Mouse (Mus musculus) stomach, embryonic 16.5 days (tissue): ENCODE data around the gene Osbpl3. TPM values are rescaled to one million over a fixed set of nuclear protein-coding genes. Genes with fewer than 3 reads are reported as not detected.

Experiments used
- ATAC-seq: fragments of 200-750 bp; cut with Nextera tagmentation; 2 replicates; pipeline ENCODE4 v1.8.0; 2017; ENCODE audit warnings: moderate number of reproducible peaks, moderate TSS enrichment; ENCODE audit not compliant: insufficient read depth, low FRiP score
- H3K27ac ChIP-seq: fragments of 300-500 bp; sonication (generic); 2 replicates; pipeline ENCODE4 v1.5.1; 2014; ENCODE audit warnings: low read length
- H3K27me3 ChIP-seq: fragments of 300-500 bp; sonication (generic); 2 replicates; pipeline ENCODE4 v1.6.1; 2014; ENCODE audit warnings: low read length, control low read depth, mixed read lengths; ENCODE audit not compliant: control insufficient read depth, insufficient read depth
- H3K36me3 ChIP-seq: fragments of 300-500 bp; sonication (generic); 2 replicates; pipeline ENCODE4 v1.6.1; 2014; ENCODE audit warnings: low read length; ENCODE audit not compliant: control insufficient read depth, insufficient read depth
- H3K4me1 ChIP-seq: fragments of 300-500 bp; sonication (generic); 2 replicates; pipeline ENCODE4 v1.6.1; 2014; ENCODE audit warnings: low read length, control low read depth, mixed read lengths; ENCODE audit not compliant: control insufficient read depth, insufficient read depth
- H3K4me2 ChIP-seq: fragments of 300-500 bp; sonication (generic); 2 replicates; pipeline ENCODE4 v1.6.1; 2014; ENCODE audit warnings: low read depth, low read length, mixed read lengths
- H3K4me3 ChIP-seq: fragments of 300-500 bp; sonication (generic); replicated peaks from 2 replicates; pipeline ENCODE4 v1.5.1; 2014; ENCODE audit warnings: mild to moderate bottlenecking, low read length
- H3K9ac ChIP-seq: fragments of 300-500 bp; sonication (generic); 2 replicates; pipeline ENCODE4 v1.6.1; 2014; ENCODE audit warnings: low read length
- H3K9me3 ChIP-seq: fragments of 300-500 bp; sonication (generic); replicated peaks from 2 replicates; pipeline ENCODE4 v1.6.1; 2016; ENCODE audit warnings: low read length, control low read depth; ENCODE audit not compliant: control insufficient read depth
- WGBS: fragments of 180-500 bp; shearing (Covaris S2); extraction: QIAGEN DNeasy Blood & Tissue Kit; methylation state at CpG from one replicate; pipeline ENCODE4 v1.1.7; 2014; 5-methylcytosine and 5-hydroxymethylcytosine counted together
- polyA plus RNA-seq: library from polyadenylated mRNA; unstranded; fragments of >200 nt; fragmentation: Nextera tagmentation; extraction: Ambion mirVana; gene quantifications from 2 replicates; pipeline ENCODE4 v1.2.1, GENCODE M21; 2015

Gene Osbpl3
- polyA plus RNA-seq, result 15.5 and 19.0 TPM in 2 replicates

GRCm38 (mm10) chr6:50455829-50456469 lies at the start of gene Osbpl3:
Osbpl3 (minus strand) TSS chr6:50456201.
- peak; percentile 96 for ATAC-seq
- peak within 1 kb of the TSS; percentile 75 for H3K27ac ChIP-seq
- peaks cover 20% of the 10 kb centered on the region for H3K4me1 ChIP-seq
- H3K4me3 ChIP-seq, result peak within 1 kb of the TSS; percentile 57
- no peaks in the 10 kb centered on the region for H3K27me3 ChIP-seq
- H3K36me3 ChIP-seq, result no peaks in the 10 kb centered on the region
- H3K9ac ChIP-seq, result peak within 1 kb of the TSS; percentile 86
- under 1% methylated on average over 45 of the region's 45 CpGs for WGBS
- H3K9me3 ChIP-seq, result no peaks in the 10 kb centered on the region
- H3K4me2 ChIP-seq, result peak within 1 kb of the TSS; percentile 89

GRCm38 (mm10) chr6:50505531-50505930 lies 49.5 kb upstream of the Osbpl3 start:
- Histone ChIP-seq H3K4me3 (no peak overlapping the region), H3K4me2 (no peak overlapping the region), H3K27me3 (no peaks in the 10 kb centered on the region), H3K9ac (no peak overlapping the region), H3K27ac (no peak overlapping the region), H3K36me3 (no peaks in the 10 kb centered on the region), H3K9me3 (no peaks in the 10 kb centered on the region), H3K4me1 (no peaks in the 10 kb centered on the region; the same call in 1 of the 2 replicates)
- 82% methylated on average over 5 of the region's 5 CpGs for WGBS
- ATAC-seq, result no peak

DNA sequence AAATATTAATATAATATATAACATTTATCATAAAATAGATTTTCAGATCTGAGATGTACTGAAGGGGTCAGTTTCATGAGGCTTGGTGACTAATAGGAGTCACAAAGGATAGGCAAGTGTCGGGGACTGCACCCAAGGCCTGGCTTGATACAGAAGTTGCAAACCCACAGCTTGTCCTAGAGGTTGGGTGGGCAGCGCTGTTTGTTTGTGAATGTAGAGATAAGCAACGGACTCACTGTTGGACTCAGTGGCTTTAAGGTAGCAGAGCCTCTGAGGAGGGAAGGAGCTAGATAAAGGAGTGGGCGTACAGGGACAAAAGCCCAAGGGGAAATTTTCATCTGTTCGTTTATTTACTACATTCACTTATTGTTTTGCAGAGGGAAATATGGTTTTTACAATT lies 48.7 kb upstream of the Osbpl3 start:
- Histone ChIP-seq H3K4me1 (no peaks in the 10 kb centered on the region; the same call in 1 of the 2 replicates), H3K4me2 (no peak overlapping the region), H3K27me3 (no peaks in the 10 kb centered on the region), H3K36me3 (no peaks in the 10 kb centered on the region), H3K27ac (no peak overlapping the region), H3K9me3 (no peaks in the 10 kb centered on the region), H3K9ac (no peak overlapping the region), H3K4me3 (no peak overlapping the region)
- ATAC-seq, result no peak
- WGBS, result 71% methylated on average over 5 of the region's 5 CpGs

DNA sequence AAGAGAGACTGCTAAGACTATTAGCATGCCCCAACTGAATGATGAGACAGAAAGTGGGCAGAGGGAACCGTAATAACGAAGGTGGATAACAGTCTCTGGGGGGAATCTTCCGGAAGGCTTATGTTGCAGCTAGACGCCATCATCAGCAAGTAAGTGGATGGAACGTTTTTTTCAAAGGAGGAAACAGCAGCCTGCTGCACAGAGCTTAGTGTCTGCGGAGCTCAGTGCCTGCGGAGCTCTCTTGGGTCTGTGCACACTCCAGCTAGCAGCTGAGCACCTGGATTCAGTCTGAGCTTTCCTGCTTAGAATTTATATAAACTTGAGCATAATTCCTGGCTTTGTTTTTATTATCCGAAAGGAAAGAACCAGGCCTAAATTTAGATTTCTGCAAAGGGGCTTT lies 47.8 kb upstream of the Osbpl3 start:
- WGBS, result 32% methylated on average over 8 of the region's 8 CpGs
- Histone ChIP-seq H3K27ac (peak overlapping the region; percentile 60; the same call in 1 of the 2 replicates), H3K4me1 (no peaks in the 10 kb centered on the region; the same call in 1 of the 2 replicates), H3K9me3 (no peaks in the 10 kb centered on the region), H3K9ac (no peak overlapping the region), H3K36me3 (no peaks in the 10 kb centered on the region), H3K4me3 (no peak overlapping the region), H3K4me2 (peak overlapping the region; percentile 19; the same call in 1 of the 2 replicates), H3K27me3 (no peaks in the 10 kb centered on the region)
- no peak for ATAC-seq

- H3K4me3 ChIP-seq, result no peak overlapping the region
- H3K9me3 ChIP-seq, result no peaks in the 10 kb centered on the region
- 66% methylated on average over 4 of the region's 4 CpGs for WGBS
- no peaks in the 10 kb centered on the region for H3K36me3 ChIP-seq
- no peaks in the 10 kb centered on the region; the same call in 1 of the 2 replicates for H3K4me1 ChIP-seq
- H3K4me2 ChIP-seq, result no peak overlapping the region
- H3K9ac ChIP-seq, result no peak overlapping the region
- no peak overlapping the region for H3K27ac ChIP-seq
- no peak for ATAC-seq
- no peaks in the 10 kb centered on the region for H3K27me3 ChIP-seq
Observed at GRCm38 (mm10) chr6:50503031-50503430, 47.0 kb upstream of the Osbpl3 start.

GRCm38 (mm10) chr6:50498346-50498745 lies 42.3 kb upstream of the Osbpl3 start:
- H3K4me2 ChIP-seq, result no peak overlapping the region
- no peak for ATAC-seq
- 80% methylated on average over 2 of the region's 2 CpGs for WGBS

DNA sequence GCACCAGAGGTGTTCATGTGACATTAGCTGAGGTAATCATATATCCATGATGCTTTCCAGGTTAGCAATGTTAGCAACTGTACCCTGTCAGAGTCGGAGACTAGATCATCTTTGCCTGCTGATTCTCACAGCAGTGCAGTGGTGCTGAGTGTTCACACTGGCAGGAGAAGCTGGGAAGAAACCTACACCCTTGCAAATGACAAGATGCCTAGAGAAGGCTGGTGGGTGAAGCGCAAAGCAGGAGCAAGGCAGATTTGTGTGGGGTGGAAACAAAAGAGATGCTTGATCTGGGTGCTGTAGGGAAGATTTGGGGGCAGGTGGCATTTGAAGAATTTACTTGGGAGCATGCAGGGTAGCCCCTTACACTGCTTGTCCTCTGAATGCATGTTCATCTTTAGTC lies 34.5 kb upstream of the Osbpl3 start:
- Histone ChIP-seq H3K9me3 (no peaks in the 10 kb centered on the region), H3K27ac (no peak overlapping the region), H3K27me3 (no peaks in the 10 kb centered on the region), H3K4me1 (no peaks in the 10 kb centered on the region), H3K4me3 (no peak overlapping the region), H3K4me2 (no peak overlapping the region), H3K9ac (no peak overlapping the region), H3K36me3 (no peaks in the 10 kb centered on the region)
- WGBS, result 77% methylated on average over 2 of the region's 2 CpGs
- ATAC-seq, result no peak

More at GRCm38 (mm10) chr6:50498346-50498745, 42.3 kb upstream of the Osbpl3 start:
- H3K9me3 ChIP-seq, result 0 out of 2 replicates have a peak, but pooled peaks cover 6% of the 10 kb centered on the region
- H3K9ac ChIP-seq, result no peak overlapping the region
- H3K27ac ChIP-seq, result no peak overlapping the region
- no peaks in the 10 kb centered on the region for H3K27me3 ChIP-seq
- H3K4me1 ChIP-seq, result no peaks in the 10 kb centered on the region; the same call in 1 of the 2 replicates
- no peaks in the 10 kb centered on the region for H3K36me3 ChIP-seq
- H3K4me3 ChIP-seq, result no peak overlapping the region

DNA sequence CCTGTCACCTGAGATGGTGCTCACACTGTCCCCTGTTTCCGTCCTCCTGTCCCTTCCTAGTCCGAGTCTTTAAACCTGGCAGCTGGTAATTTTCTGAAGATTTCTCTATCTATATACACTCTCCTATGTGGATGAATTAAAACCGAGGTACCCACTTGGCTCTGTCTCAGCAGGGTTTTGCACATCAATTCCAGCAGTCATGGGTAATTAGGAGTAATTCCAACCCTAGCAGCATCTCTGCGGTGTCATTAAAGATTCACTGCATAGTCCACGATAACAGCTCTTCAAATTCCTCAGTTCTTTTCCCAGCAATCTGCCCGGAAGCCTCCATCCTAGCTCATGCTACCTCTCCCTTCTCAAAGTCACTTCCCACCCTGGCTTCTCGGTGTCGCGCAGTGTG lies 33.4 kb upstream of the Osbpl3 start:
- 64% methylated on average over 9 of the region's 9 CpGs for WGBS
- no peaks in the 10 kb centered on the region for H3K36me3 ChIP-seq
- H3K4me3 ChIP-seq, result no peak overlapping the region
- H3K27me3 ChIP-seq, result no peaks in the 10 kb centered on the region
- H3K9me3 ChIP-seq, result no peaks in the 10 kb centered on the region
- no peak for ATAC-seq
- H3K4me1 ChIP-seq, result no peaks in the 10 kb centered on the region
- no peak overlapping the region for H3K9ac ChIP-seq
- no peak overlapping the region for H3K4me2 ChIP-seq
- no peak overlapping the region for H3K27ac ChIP-seq

GRCm38 (mm10) chr6:50486035-50486902 lies 30.3 kb upstream of the Osbpl3 start:
- no peaks in the 10 kb centered on the region for H3K9me3 ChIP-seq
- no peaks in the 10 kb centered on the region for H3K36me3 ChIP-seq
- 73% methylated on average over 11 of the region's 11 CpGs for WGBS
- no peak for ATAC-seq
- H3K27ac ChIP-seq, result no peak overlapping the region
- H3K4me3 ChIP-seq, result no peak overlapping the region
- H3K4me2 ChIP-seq, result no peak overlapping the region
- no peaks in the 10 kb centered on the region for H3K27me3 ChIP-seq
- no peak overlapping the region for H3K9ac ChIP-seq
- no peaks in the 10 kb centered on the region for H3K4me1 ChIP-seq
